Mouse (Mus musculus) c-Kit-positive CD71-negative TER-119-negative erythroid progenitor cells, embryonic 14.5 days (primary cell): ENCODE measurements around the gene Gm12253.

Experiments used
- DNase-seq: peaks from one replicate; pipeline ENCODE4 v3.0.0-alpha.2; 2013; ENCODE audit warnings: low read depth

The Gm12253 gene

GRCm38 (mm10) chr11:58432259-58432658 is at the start of gene Gm12253:
Gene Gm12253, plus strand, starts transcription at chr11:58432559.
- no peak for DNase-seq

- DNase-seq = no peak
Observed at GRCm38 (mm10) chr11:58399985-58400645, 32.2 kb upstream of the Gm12253 start.

GRCm38 (mm10) chr11:58400655-58401054 is 31.7 kb upstream of the Gm12253 start:
- no peak for DNase-seq

- DNase-seq = no peak
Observed at GRCm38 (mm10) chr11:58408066-58408465, 24.3 kb upstream of the Gm12253 start.

GRCm38 (mm10) chr11:58418336-58418735 is 14.0 kb upstream of the Gm12253 start:
- no peak for DNase-seq

GRCm38 (mm10) chr11:58420815-58421214 is 11.5 kb upstream of the Gm12253 start, which contains the start of gene 1810065E05Rik:
Gene 1810065E05Rik, plus strand, starts transcription at chr11:58421111.
- DNase-seq = no peak

GRCm38 (mm10) chr11:58437866-58438265 is 5.5 kb downstream of the Gm12253 start:
- DNase-seq = no peak

- no peak for DNase-seq
Observed at GRCm38 (mm10) chr11:58452759-58453158, 20.4 kb downstream of the Gm12253 start, which contains the start of gene Lypd9. Gene Lypd9, minus strand, starts transcription at chr11:58452923.

- no peak for DNase-seq
Observed at GRCm38 (mm10) chr11:58453592-58453991, 21.2 kb downstream of the Gm12253 start.

- no peak for DNase-seq
Observed at GRCm38 (mm10) chr11:58462170-58462569, 29.8 kb downstream of the Gm12253 start, which contains the start of gene Olfr30. Gene Olfr30, minus strand, starts transcription at chr11:58462270.
